Mouse (Mus musculus): Measurements from ENCODE around the gene Grm1. TPM values are rescaled to one million over a fixed set of nuclear protein-coding genes. Genes with fewer than 3 reads are reported as not detected.

The Grm1 gene
- total and polyA plus RNA-seq, 3 experiments = 0.66 TPM; not detected in 2

- Histone ChIP-seq H3K27me3 (ENCODE audit: insufficient read depth, low read length) (no peaks in the 10 kb centered on the region), H3K36me3 (replicated peaks) (no peaks in the 10 kb centered on the region), H3K4me3 (ENCODE audit: low read depth, low read length) (no peak overlapping the region), H3K9me3 (replicated peaks) (no peaks in the 10 kb centered on the region), H3K4me1 (ENCODE audit: insufficient read depth, low read depth, low read length) (no peaks in the 10 kb centered on the region)
- TF ChIP-seq TAL1 (conservative IDR thresholded peaks at IDR 0.05; ENCODE audit: low read depth, low read length) (no peak), GATA1 (IDR thresholded peaks at IDR 0.05; ENCODE audit: borderline replicate concordance, low read length) (no peak), GATA2 (IDR thresholded peaks at IDR 0.05; ENCODE audit: borderline replicate concordance, low read depth, low read length) (no peak)
- ATAC-seq (ENCODE audit: extremely low read depth, insufficient number of reproducible peaks, low FRiP score, poor library complexity, severe bottlenecking) (no peak), DNase-seq (ENCODE audit: low spot score) (no peak)
Observed at GRCm38 (mm10) chr10:10740729-10741128, 341.4 kb downstream of the Grm1 start.

- no peak for TF ChIP-seq TAL1 (conservative IDR thresholded peaks at IDR 0.05; ENCODE audit: low read depth, low read length)
- no peak for TF ChIP-seq GATA2 (IDR thresholded peaks at IDR 0.05; ENCODE audit: borderline replicate concordance, low read depth, low read length)
- TF ChIP-seq POLR2AphosphoS5 (IDR thresholded peaks at IDR 0.05; ENCODE audit: insufficient replicate concordance, low read depth, low read length) = no peak
- no peak for TF ChIP-seq CTCF (IDR thresholded peaks at IDR 0.05; ENCODE audit: low read depth, low read length)
- no peak for TF ChIP-seq GATA1 (IDR thresholded peaks at IDR 0.05; ENCODE audit: borderline replicate concordance, low read length)
- Histone ChIP-seq H3K4me3 (ENCODE audit: low read depth, low read length) (no peak overlapping the region), H3K27me3 (ENCODE audit: insufficient read depth, low read length) (peaks cover 3% of the 10 kb centered on the region; the same call in 1 of the 2 replicates), H3K4me1 (ENCODE audit: insufficient read depth, low read depth, low read length) (peaks cover 3% of the 10 kb centered on the region; the same call in 1 of the 2 replicates), H3K9me3 (replicated peaks) (no peaks in the 10 kb centered on the region), H3K36me3 (replicated peaks) (no peaks in the 10 kb centered on the region)
- no peak for DNase-seq (ENCODE audit: low spot score)
- ATAC-seq (ENCODE audit: extremely low read depth, insufficient number of reproducible peaks, low FRiP score, poor library complexity, severe bottlenecking) = no peak
Observed at GRCm38 (mm10) chr10:10737041-10737681, 345.0 kb downstream of the Grm1 start.

- ATAC-seq (ENCODE audit: extremely low read depth, insufficient number of reproducible peaks, low FRiP score, poor library complexity, severe bottlenecking) = no peak
- DNase-seq (ENCODE audit: low spot score) = no peak
Observed at GRCm38 (mm10) chr10:10734561-10734960, 347.6 kb downstream of the Grm1 start.

GRCm38 (mm10) chr10:10733092-10733491 lies 349.1 kb downstream of the Grm1 start:
- no peak for ATAC-seq (ENCODE audit: extremely low read depth, insufficient number of reproducible peaks, low FRiP score, poor library complexity, severe bottlenecking)
- no peak for DNase-seq (ENCODE audit: low spot score)
- no peaks in the 10 kb centered on the region for H3K36me3 ChIP-seq (replicated peaks)
- H3K4me1 ChIP-seq (ENCODE audit: insufficient read depth, low read depth, low read length) = peaks cover 3% of the 10 kb centered on the region; the same call in 1 of the 2 replicates
- no peak for TF ChIP-seq TAL1 (conservative IDR thresholded peaks at IDR 0.05; ENCODE audit: low read depth, low read length)
- TF ChIP-seq CTCF (IDR thresholded peaks at IDR 0.05; ENCODE audit: low read depth, low read length) = no peak
- no peak for TF ChIP-seq POLR2AphosphoS5 (IDR thresholded peaks at IDR 0.05; ENCODE audit: insufficient replicate concordance, low read depth, low read length)
- TF ChIP-seq GATA2 (IDR thresholded peaks at IDR 0.05; ENCODE audit: borderline replicate concordance, low read depth, low read length) = no peak
- no peak for TF ChIP-seq GATA1 (IDR thresholded peaks at IDR 0.05; ENCODE audit: borderline replicate concordance, low read length)
- H3K4me3 ChIP-seq (ENCODE audit: low read depth, low read length) = no peak overlapping the region
- H3K9me3 ChIP-seq (replicated peaks) = no peaks in the 10 kb centered on the region
- peaks cover 3% of the 10 kb centered on the region; the same call in 1 of the 2 replicates for H3K27me3 ChIP-seq (ENCODE audit: insufficient read depth, low read length)

More at GRCm38 (mm10) chr10:10734561-10734960, 347.6 kb downstream of the Grm1 start:
- H3K36me3 ChIP-seq (replicated peaks) = no peaks in the 10 kb centered on the region
- H3K9me3 ChIP-seq (replicated peaks) = no peaks in the 10 kb centered on the region
- H3K4me3 ChIP-seq (ENCODE audit: low read depth, low read length) = no peak overlapping the region
- no peak for TF ChIP-seq POLR2AphosphoS5 (IDR thresholded peaks at IDR 0.05; ENCODE audit: insufficient replicate concordance, low read depth, low read length)
- TF ChIP-seq CTCF (IDR thresholded peaks at IDR 0.05; ENCODE audit: low read depth, low read length) = no peak
- TF ChIP-seq GATA1 (IDR thresholded peaks at IDR 0.05; ENCODE audit: borderline replicate concordance, low read length) = no peak
- no peak for TF ChIP-seq GATA2 (IDR thresholded peaks at IDR 0.05; ENCODE audit: borderline replicate concordance, low read depth, low read length)
- no peak for TF ChIP-seq TAL1 (conservative IDR thresholded peaks at IDR 0.05; ENCODE audit: low read depth, low read length)
- H3K4me1 ChIP-seq (ENCODE audit: insufficient read depth, low read depth, low read length) = peaks cover 3% of the 10 kb centered on the region; the same call in 1 of the 2 replicates
- peaks cover 3% of the 10 kb centered on the region; the same call in 1 of the 2 replicates for H3K27me3 ChIP-seq (ENCODE audit: insufficient read depth, low read length)

- no peak for TF ChIP-seq GATA2 (IDR thresholded peaks at IDR 0.05; ENCODE audit: borderline replicate concordance, low read depth, low read length)
- no peak for TF ChIP-seq TAL1 (conservative IDR thresholded peaks at IDR 0.05; ENCODE audit: low read depth, low read length)
- TF ChIP-seq CTCF (IDR thresholded peaks at IDR 0.05; ENCODE audit: low read depth, low read length) = no peak
- no peak for TF ChIP-seq POLR2AphosphoS5 (IDR thresholded peaks at IDR 0.05; ENCODE audit: insufficient replicate concordance, low read depth, low read length)
- TF ChIP-seq GATA1 (IDR thresholded peaks at IDR 0.05; ENCODE audit: borderline replicate concordance, low read length) = no peak
- no peaks in the 10 kb centered on the region for H3K36me3 ChIP-seq (replicated peaks)
- H3K9me3 ChIP-seq (replicated peaks) = no peaks in the 10 kb centered on the region
- no peak overlapping the region for H3K4me3 ChIP-seq (ENCODE audit: low read depth, low read length)
- ATAC-seq (ENCODE audit: extremely low read depth, insufficient number of reproducible peaks, low FRiP score, poor library complexity, severe bottlenecking) = no peak
- no peak for DNase-seq (ENCODE audit: low spot score)
- H3K4me1 ChIP-seq (ENCODE audit: insufficient read depth, low read depth, low read length) = no peaks in the 10 kb centered on the region
- no peaks in the 10 kb centered on the region for H3K27me3 ChIP-seq (ENCODE audit: insufficient read depth, low read length)
Observed at GRCm38 (mm10) chr10:10726501-10726900, 355.7 kb downstream of the Grm1 start.

GRCm38 (mm10) chr10:10710837-10711236 lies 371.3 kb downstream of the Grm1 start:
- H3K9me3 ChIP-seq (replicated peaks) = no peaks in the 10 kb centered on the region
- ATAC-seq (ENCODE audit: extremely low read depth, insufficient number of reproducible peaks, low FRiP score, poor library complexity, severe bottlenecking) = no peak
- no peaks in the 10 kb centered on the region for H3K27me3 ChIP-seq (ENCODE audit: insufficient read depth, low read length)
- TF ChIP-seq GATA2 (IDR thresholded peaks at IDR 0.05; ENCODE audit: borderline replicate concordance, low read depth, low read length) (no peak), TAL1 (conservative IDR thresholded peaks at IDR 0.05; ENCODE audit: low read depth, low read length) (no peak), CTCF (IDR thresholded peaks at IDR 0.05; ENCODE audit: low read depth, low read length) (no peak)
- no peak overlapping the region for H3K4me3 ChIP-seq (ENCODE audit: low read depth, low read length)
- H3K36me3 ChIP-seq (replicated peaks) = no peaks in the 10 kb centered on the region
- no peaks in the 10 kb centered on the region for H3K4me1 ChIP-seq (ENCODE audit: insufficient read depth, low read depth, low read length)
- no peak for DNase-seq (ENCODE audit: low spot score)
